Mouse (Mus musculus) bone marrow macrophage, adult 2 months (primary cell): ENCODE results near the gene Hint2. TPM values are rescaled to one million over a fixed set of nuclear protein-coding genes. Genes with fewer than 3 reads are reported as not detected.

ENCODE experiments used
- H3K27ac ChIP-seq: 2 replicates; pipeline ENCODE4 v1.5.1; 2012; ENCODE audit warnings: low read depth, low read length; ENCODE audit not compliant: insufficient read depth
- H3K4me1 ChIP-seq: 2 replicates; pipeline ENCODE4 v1.6.1; 2012; ENCODE audit warnings: low read length; ENCODE audit not compliant: control insufficient read depth, insufficient read depth
- H3K4me3 ChIP-seq: 2 replicates; pipeline ENCODE4 v1.5.1; 2012; ENCODE audit warnings: mild to moderate bottlenecking, low read length, moderate library complexity; ENCODE audit not compliant: insufficient read depth
- CTCF ChIP-seq: IDR thresholded peaks from 2 replicates; pipeline ENCODE4 v1.5.1; 2012; ENCODE audit warnings: low read depth, mild to moderate bottlenecking, low read length, moderate library complexity
- POLR2A ChIP-seq: IDR thresholded peaks from 2 replicates; pipeline ENCODE4 v1.6.1; 2012; ENCODE audit warnings: mild to moderate bottlenecking, low read depth, low read length, borderline replicate concordance
- polyA plus RNA-seq: library from polyadenylated mRNA; stranded (reverse); fragments of >200 nt; gene quantifications from 2 replicates; pipeline ENCODE4 v1.2.4, GENCODE M21; 2012; ENCODE audit not compliant: missing spikeins, insufficient read depth, insufficient read length

Hint2 gene
- polyA plus RNA-seq, 1 experiment: 33.1 TPM

- TF ChIP-seq CTCF: no peak
- Histone ChIP-seq H3K27ac (no peak overlapping the region), H3K4me1 (no peaks in the 10 kb centered on the region), H3K4me3 (no peak overlapping the region)
Measured at GRCm38 (mm10) chr4:43690021-43690420, 33.8 kb upstream of the Hint2 start.

DNA sequence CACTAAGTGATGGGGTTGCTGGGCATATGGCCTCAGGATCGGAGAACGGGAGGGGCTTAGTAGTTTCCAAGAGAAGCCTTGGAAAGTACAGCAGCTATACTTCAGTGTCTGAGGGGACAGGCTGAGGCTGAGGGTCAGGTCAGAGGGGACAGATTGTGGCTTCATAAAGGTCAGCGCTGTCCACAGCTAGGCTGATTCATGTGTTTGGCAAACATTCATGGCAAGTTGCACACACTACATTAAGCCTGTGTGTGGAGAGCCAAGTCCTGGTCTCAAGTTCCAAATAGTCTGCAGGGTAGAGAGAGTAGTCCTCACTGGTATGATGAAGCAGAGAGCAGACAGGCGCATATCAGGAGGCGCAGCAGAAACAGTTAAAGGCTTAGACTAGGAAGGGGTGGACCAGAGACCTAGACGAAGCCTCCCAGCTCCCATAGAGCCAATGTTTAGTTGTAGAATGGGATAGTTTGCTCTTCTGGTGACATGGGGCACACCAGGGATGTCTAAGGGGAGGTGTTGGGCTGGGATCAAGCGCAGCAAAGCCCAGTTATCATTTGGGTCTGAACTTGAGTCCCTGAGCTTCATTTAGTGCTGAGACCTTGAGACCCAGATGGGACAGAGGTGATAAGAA is 23.3 kb upstream of the Hint2 start:
- H3K4me1 ChIP-seq: no peaks in the 10 kb centered on the region
- no peak overlapping the region for H3K4me3 ChIP-seq
- no peak for TF ChIP-seq CTCF
- TF ChIP-seq POLR2A: no peak
- H3K27ac ChIP-seq: no peak overlapping the region

DNA sequence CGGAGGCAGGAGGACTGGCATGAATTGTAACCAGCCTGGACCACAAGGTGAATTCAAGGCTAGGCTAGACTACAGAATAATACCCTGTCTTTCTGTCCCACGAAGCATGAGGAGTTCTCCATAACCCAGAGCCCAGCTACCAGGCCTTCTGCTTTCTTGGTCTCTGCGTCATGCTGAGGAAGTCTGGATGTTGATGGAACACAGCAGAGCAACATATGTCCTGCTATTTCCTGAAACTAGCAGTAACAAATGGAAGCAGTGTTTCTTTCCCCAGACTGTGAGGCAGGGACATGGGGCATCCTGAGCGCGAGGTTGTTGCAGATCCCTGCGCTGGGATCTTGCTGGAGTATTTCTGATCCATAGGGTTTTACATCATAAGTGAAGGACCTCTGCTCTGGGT is 22.3 kb upstream of the Hint2 start:
- Histone ChIP-seq H3K4me3 (no peak overlapping the region), H3K27ac (no peak overlapping the region), H3K4me1 (no peaks in the 10 kb centered on the region)
- TF ChIP-seq POLR2A: no peak
- TF ChIP-seq CTCF: no peak

- Histone ChIP-seq H3K4me1 (no peaks in the 10 kb centered on the region), H3K4me3 (no peak overlapping the region), H3K27ac (no peak overlapping the region)
- no peak for TF ChIP-seq CTCF
- TF ChIP-seq POLR2A: no peak
Measured at GRCm38 (mm10) chr4:43675608-43676007, 19.3 kb upstream of the Hint2 start.

DNA sequence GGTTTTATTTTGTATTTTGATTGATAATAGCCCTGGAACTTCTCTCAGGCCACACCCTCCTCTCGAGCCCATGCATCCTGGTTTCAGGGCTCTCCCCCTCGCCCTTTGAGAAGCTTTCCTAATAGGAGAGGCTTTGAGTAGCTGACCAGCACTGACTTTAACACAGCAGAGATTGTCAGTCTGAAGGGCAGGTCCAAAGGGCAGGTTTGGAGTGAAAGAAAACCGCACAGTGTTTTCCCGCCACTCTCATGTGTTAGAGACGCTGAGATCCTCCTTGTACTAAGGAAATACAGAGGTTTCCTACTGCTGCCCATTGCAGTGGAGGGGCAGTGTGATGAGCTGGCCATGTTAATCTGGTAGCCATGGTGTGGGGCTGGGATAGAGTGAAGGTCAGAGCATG is 18.7 kb upstream of the Hint2 start:
- TF ChIP-seq POLR2A (no peak), CTCF (no peak)
- H3K27ac ChIP-seq: no peak overlapping the region
- no peaks in the 10 kb centered on the region for H3K4me1 ChIP-seq
- H3K4me3 ChIP-seq: no peak overlapping the region

- TF ChIP-seq CTCF (no peak), POLR2A (no peak)
- no peak overlapping the region for H3K4me3 ChIP-seq
- H3K27ac ChIP-seq: no peak overlapping the region
- peaks cover 6% of the 10 kb centered on the region for H3K4me1 ChIP-seq
Measured at GRCm38 (mm10) chr4:43673703-43674102, 17.4 kb upstream of the Hint2 start.

DNA sequence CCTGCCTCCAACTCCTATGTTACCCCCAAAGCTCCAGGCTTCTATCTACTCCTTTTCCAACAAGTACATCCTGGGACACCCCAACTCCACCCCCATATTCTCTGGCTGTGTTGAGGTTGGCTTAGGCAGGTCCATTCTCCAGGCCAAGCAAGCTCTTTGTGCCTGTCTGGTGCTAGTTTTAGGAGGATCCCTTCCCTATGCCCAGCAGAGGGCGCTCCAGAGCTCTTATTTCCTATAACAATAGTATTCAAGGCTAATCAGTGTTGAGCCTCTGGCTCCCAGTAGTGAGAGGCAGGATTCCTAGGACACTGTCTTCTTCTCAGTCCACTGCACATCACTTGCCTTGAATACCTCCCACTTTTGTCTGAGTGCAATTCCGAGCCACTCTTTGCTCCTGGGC is 15.8 kb upstream of the Hint2 start:
- H3K4me1 ChIP-seq: peaks cover 9% of the 10 kb centered on the region
- no peak overlapping the region for H3K27ac ChIP-seq
- TF ChIP-seq POLR2A: no peak
- TF ChIP-seq CTCF: peak; percentile 58
- H3K4me3 ChIP-seq: no peak overlapping the region

- TF ChIP-seq POLR2A (no peak), CTCF (no peak)
- Histone ChIP-seq H3K4me3 (peak overlapping the region; percentile 73), H3K27ac (no peak overlapping the region), H3K4me1 (peaks cover 9% of the 10 kb centered on the region)
Measured at GRCm38 (mm10) chr4:43669428-43669794, 13.1 kb upstream of the Hint2 start.

DNA sequence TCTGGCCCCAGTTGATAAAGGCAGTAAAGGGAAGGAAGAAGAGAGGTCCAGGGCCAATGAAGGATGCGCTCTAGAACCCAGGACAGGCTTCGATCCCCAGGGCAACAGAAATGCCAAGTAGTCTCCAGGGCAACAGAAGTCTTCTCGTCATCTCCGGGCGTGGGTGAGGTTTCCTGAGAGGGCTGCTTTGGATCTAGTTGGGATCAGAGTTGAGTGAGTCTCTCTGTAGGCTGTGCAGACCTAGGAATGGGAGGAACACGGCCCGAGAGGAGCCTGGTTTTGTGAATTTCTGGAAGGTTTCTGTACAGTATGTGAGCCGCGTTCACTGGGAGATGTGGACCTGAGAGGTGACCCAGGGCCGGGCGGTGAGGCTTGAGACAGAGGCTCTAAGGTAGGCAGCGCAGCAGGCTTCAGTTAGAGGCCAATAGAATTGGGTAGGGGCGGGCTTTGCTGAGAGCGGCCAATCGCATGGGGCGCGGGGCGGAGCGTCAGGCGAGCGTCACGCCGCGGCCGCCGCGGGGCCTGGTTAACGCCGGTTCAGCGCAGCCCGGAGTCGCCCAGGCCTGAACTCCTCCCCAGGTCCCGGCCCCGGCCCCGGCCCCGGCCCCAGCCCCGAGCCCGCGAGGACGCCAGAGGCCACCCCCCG is 12.6 kb upstream of the Hint2 start, which contains the start of the genes Tmem8b and Fam221b:
Tmem8b (plus strand) TSS at position 190 of the 646 bp plus-strand sequence.
Fam221b (minus strand) TSS at position 364 of the 646 bp plus-strand sequence.
- Histone ChIP-seq H3K4me1 (peaks cover 9% of the 10 kb centered on the region), H3K27ac (no peak within 1 kb of the TSS), H3K4me3 (peak within 1 kb of the TSS; percentile 73)
- no peak; the same call in 1 of the 2 replicates for TF ChIP-seq CTCF
- no peak for TF ChIP-seq POLR2A

GRCm38 (mm10) chr4:43666412-43666811 is 10.1 kb upstream of the Hint2 start:
- Histone ChIP-seq H3K27ac (no peak overlapping the region), H3K4me1 (peaks cover 9% of the 10 kb centered on the region), H3K4me3 (no peak overlapping the region)
- no peak for TF ChIP-seq CTCF
- TF ChIP-seq POLR2A: no peak
